Mouse (Mus musculus) lung, embryonic 14.5 days (tissue): ENCODE data around the gene Pomc. TPM values are rescaled to one million over a fixed set of nuclear protein-coding genes. Genes with fewer than 3 reads are reported as not detected.
A peak's percentile ranks its signal among the peaks of the same experiment; 100 is the strongest.
"Not testable (repeated sequence)": the region's sequence is repeated elsewhere in the genome, so short reads cannot be mapped to it uniquely, and the experiment has no call there.

Experiments
- ATAC-seq: fragments of 200-750 bp; cut with Nextera tagmentation; 2 replicates; pipeline ENCODE4 v1.8.0; 2017; ENCODE audit warnings: mild to moderate bottlenecking, moderate TSS enrichment, moderate library complexity; ENCODE audit not compliant: insufficient read depth
- DNase-seq: peaks from one replicate; pipeline ENCODE4 v3.0.0-alpha.2; 2015
- H3K27ac ChIP-seq: fragments of 300-500 bp; sonication (generic); 2 replicates; pipeline ENCODE4 v1.5.1; 2014; ENCODE audit warnings: low read depth, mild to moderate bottlenecking, moderate library complexity
- H3K27me3 ChIP-seq: fragments of 300-500 bp; sonication (generic); 2 replicates; pipeline ENCODE4 v1.6.1; 2014; ENCODE audit warnings: low read length, control low read depth; ENCODE audit not compliant: insufficient read depth
- H3K36me3 ChIP-seq: fragments of 300-500 bp; sonication (generic); 2 replicates; pipeline ENCODE4 v1.6.1; 2014; ENCODE audit warnings: control low read depth; ENCODE audit not compliant: insufficient read depth
- H3K4me1 ChIP-seq: fragments of 300-500 bp; sonication (generic); 2 replicates; pipeline ENCODE4 v1.6.1; 2014; ENCODE audit warnings: antibody characterized with exemption, control low read depth; ENCODE audit not compliant: insufficient read depth
- H3K4me2 ChIP-seq: fragments of 300-500 bp; sonication (generic); 2 replicates; pipeline ENCODE4 v1.6.1; 2014; ENCODE audit warnings: mild to moderate bottlenecking
- H3K4me3 ChIP-seq: fragments of 300-500 bp; sonication (generic); 2 replicates; pipeline ENCODE4 v1.5.1; 2014; ENCODE audit warnings: low read depth, low read length
- H3K9ac ChIP-seq: fragments of 300-500 bp; sonication (generic); 2 replicates; pipeline ENCODE4 v1.6.1; 2014
- H3K9me3 ChIP-seq: fragments of 300-500 bp; sonication (generic); 2 replicates; pipeline ENCODE4 v1.6.1; 2016; ENCODE audit warnings: low read depth, low read length, control low read depth
- CTCF ChIP-seq: IDR thresholded peaks from 2 replicates; pipeline ENCODE4 v1.5.1; 2016; ENCODE audit warnings: antibody characterized with exemption, low read depth
- WGBS: fragments of 180-500 bp; shearing (Covaris S2); extraction: QIAGEN DNeasy Blood & Tissue Kit; methylation state at CpG from one replicate; pipeline ENCODE4 v1.1.7; 2014; 5-methylcytosine and 5-hydroxymethylcytosine counted together
- polyA plus RNA-seq: library from polyadenylated mRNA; unstranded; fragments of >200 nt; fragmentation: Nextera tagmentation; extraction: Ambion mirVana; gene quantifications from 2 replicates; pipeline ENCODE4 v1.2.1, GENCODE M21; 2014

The Pomc gene
- polyA plus RNA-seq, 1 experiment from 2014 or later = 2.5 TPM

- ATAC-seq = peak; percentile 48
- 19% methylated on average over 14 of the region's 14 CpGs for WGBS
- Histone ChIP-seq H3K4me2 (no peak overlapping the region), H3K4me3 (no peak overlapping the region), H3K36me3 (0 out of 2 replicates have a peak, but pooled peaks cover 16% of the 10 kb centered on the region), H3K27me3 (no peaks in the 10 kb centered on the region), H3K27ac (no peak overlapping the region), H3K9ac (no peak overlapping the region), H3K4me1 (no peaks in the 10 kb centered on the region), H3K9me3 (no peaks in the 10 kb centered on the region)
- TF ChIP-seq CTCF = no peak
- DNase-seq = no peak
These were observed 36.9 kb upstream of the Pomc start for GRCm38 (mm10) chr12:3917668-3918341.

DNA sequence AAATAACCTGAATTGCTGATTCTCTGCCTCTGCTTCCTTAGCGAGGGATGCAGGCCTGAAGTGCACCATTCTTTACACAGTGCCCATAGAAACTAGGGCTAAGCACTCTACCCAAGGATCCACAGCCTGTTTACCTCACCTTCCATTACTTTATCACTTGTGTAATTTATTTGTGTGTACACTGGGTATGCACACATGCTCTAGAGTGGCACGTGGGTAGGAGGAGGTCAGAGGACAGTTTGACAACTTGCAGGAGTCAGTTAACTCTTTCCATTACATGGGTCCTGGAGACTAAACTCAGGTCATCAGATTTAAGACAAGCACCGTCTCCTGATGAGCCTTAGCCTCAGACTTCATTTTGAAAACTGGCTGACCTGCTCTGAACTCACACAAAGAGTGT is 36.2 kb upstream of the Pomc start:
- Histone ChIP-seq H3K4me1 (no peaks in the 10 kb centered on the region), H3K36me3 (0 out of 2 replicates have a peak, but pooled peaks cover 11% of the 10 kb centered on the region), H3K27me3 (no peaks in the 10 kb centered on the region), H3K9ac (no peak overlapping the region), H3K9me3 (no peaks in the 10 kb centered on the region), H3K27ac (no peak overlapping the region), H3K4me2 (no peak overlapping the region), H3K4me3 (no peak overlapping the region)
- 37% methylated on average over 3 of the region's 3 CpGs for WGBS
- DNase-seq (no peak), ATAC-seq (no peak)
- TF ChIP-seq CTCF = no peak

DNA sequence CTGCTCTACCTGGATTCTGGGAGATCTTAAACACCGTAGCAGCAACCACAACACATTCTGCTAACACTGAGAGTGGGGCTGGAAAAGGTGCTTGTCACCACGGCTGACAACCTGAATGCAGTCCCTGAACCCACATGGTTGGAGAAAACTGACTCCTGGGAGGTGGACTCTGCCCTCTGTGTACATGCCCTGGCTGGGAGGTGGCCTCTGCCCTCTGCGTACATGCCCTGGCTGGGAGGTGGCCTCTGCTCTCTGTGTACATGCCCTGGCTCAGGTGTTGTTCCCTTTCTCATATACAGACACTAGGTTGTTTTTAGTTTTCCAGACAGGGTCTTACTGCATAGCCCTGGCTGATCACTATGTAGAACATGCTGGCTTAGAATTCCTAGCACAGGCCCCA is 35.3 kb upstream of the Pomc start:
- Histone ChIP-seq H3K36me3 (0 out of 2 replicates have a peak, but pooled peaks cover 7% of the 10 kb centered on the region), H3K9me3 (no peaks in the 10 kb centered on the region), H3K4me1 (no peaks in the 10 kb centered on the region), H3K4me2 (no peak overlapping the region), H3K4me3 (no peak overlapping the region), H3K9ac (no peak overlapping the region), H3K27me3 (no peaks in the 10 kb centered on the region), H3K27ac (no peak overlapping the region)
- TF ChIP-seq CTCF = no peak
- no peak for ATAC-seq
- 80% methylated on average over 3 of the region's 3 CpGs for WGBS
- DNase-seq = no peak

- Histone ChIP-seq H3K27ac (no peak overlapping the region), H3K4me2 (no peak overlapping the region), H3K9ac (no peak overlapping the region), H3K9me3 (no peaks in the 10 kb centered on the region), H3K4me1 (no peaks in the 10 kb centered on the region), H3K4me3 (no peak overlapping the region), H3K27me3 (no peaks in the 10 kb centered on the region), H3K36me3 (no peaks in the 10 kb centered on the region)
- DNase-seq = peak; percentile 86
- ATAC-seq = no peak
- WGBS = 4% methylated on average over 1 of the region's 1 CpGs
- peak; percentile 81 for TF ChIP-seq CTCF
These were observed 28.6 kb upstream of the Pomc start for GRCm38 (mm10) chr12:3926127-3926526.

GRCm38 (mm10) chr12:3928841-3929240 is 25.9 kb upstream of the Pomc start:
- H3K9me3 ChIP-seq = no peaks in the 10 kb centered on the region
- DNase-seq (no peak), ATAC-seq (no peak)
- H3K9ac ChIP-seq = no peak overlapping the region
- H3K27ac ChIP-seq = no peak overlapping the region
- H3K4me3 ChIP-seq = no peak overlapping the region
- peak; percentile 54 for TF ChIP-seq CTCF
- H3K27me3 ChIP-seq = no peaks in the 10 kb centered on the region
- H3K4me2 ChIP-seq = no peak overlapping the region
- no peaks in the 10 kb centered on the region for H3K36me3 ChIP-seq
- 65% methylated on average over 3 of the region's 3 CpGs for WGBS
- H3K4me1 ChIP-seq = no peaks in the 10 kb centered on the region

GRCm38 (mm10) chr12:3930090-3930865 is 24.5 kb upstream of the Pomc start:
- not testable (repeated sequence) for H3K4me3 ChIP-seq, ATAC-seq, H3K27ac ChIP-seq, DNase-seq, H3K9ac ChIP-seq, H3K4me2 ChIP-seq, H3K27me3 ChIP-seq, H3K36me3 ChIP-seq, H3K9me3 ChIP-seq, H3K4me1 ChIP-seq
- WGBS = 85% methylated on average over 35 of the region's 47 CpGs

- WGBS = 37% methylated on average over 11 of the region's 11 CpGs
- Histone ChIP-seq H3K36me3 (no peaks in the 10 kb centered on the region), H3K4me3 (no peak overlapping the region), H3K9ac (no peak overlapping the region), H3K4me1 (no peaks in the 10 kb centered on the region), H3K9me3 (no peaks in the 10 kb centered on the region), H3K27me3 (no peaks in the 10 kb centered on the region), H3K4me2 (no peak overlapping the region), H3K27ac (no peak overlapping the region)
- TF ChIP-seq CTCF = no peak
- no peak for DNase-seq
- ATAC-seq = no peak
These were observed 12.7 kb upstream of the Pomc start for GRCm38 (mm10) chr12:3942026-3942425.
